Mouse (Mus musculus) embryonic fibroblast, embryonic 13.5 days (primary cell): ENCODE data around the gene Trpv4.

ENCODE experiments used
- CTCF ChIP-seq: IDR thresholded peaks from 2 replicates; pipeline ENCODE4 v1.5.1; 2011; ENCODE audit warnings: mild to moderate bottlenecking, control low read depth, low read length, moderate library complexity, borderline replicate concordance; ENCODE audit not compliant: insufficient read depth
- POLR2A ChIP-seq: IDR thresholded peaks from 2 replicates; pipeline ENCODE4 v1.6.1; 2011; ENCODE audit warnings: low read depth, mild to moderate bottlenecking, control low read depth, low read length, moderate library complexity

GRCm38 (mm10) chr5:114608516-114608915, 49.7 kb downstream of the Trpv4 start:
- TF ChIP-seq POLR2A (no peak), CTCF (peak; percentile 86)
